9 mouse cellular contexts compared by ENCODE assay signal in genomic region chr3:3751596-3752251, GRCm38 (mm10).
DNase-seq lines count a peak whose midpoint lies in the region; ATAC-seq lines count a peak whose summit lies in the region.
"Had no signal": no experiment of that assay in that cellular context is flagged by ENCODE, and none has a peak within 500 bp of the region (broad histone marks: within the 10 kb centered on the region; RNA-seq: fewer than 3 reads in every experiment).

No protein-coding gene starts in this region.

- 14% methylated on average over 5 of the region's 5 CpGs for WGBS in neural tube, embryonic 11.5 days
- WGBS in forebrain, embryonic 13.5 days = 14% methylated on average over 5 of the region's 5 CpGs
- WGBS in midbrain, embryonic 14.5 days = 12% methylated on average over 5 of the region's 5 CpGs
- WGBS in intestine, embryonic 16.5 days = 10% methylated on average over 5 of the region's 5 CpGs

- H3K4me3 ChIP-seq in neural tube, embryonic 11.5 days (ENCODE audit: low read depth, low read length) = no peak overlapping the region
- no peak overlapping the region for H3K4me3 ChIP-seq in forebrain, embryonic 13.5 days
- H3K4me3 ChIP-seq in midbrain, embryonic 14.5 days (replicated peaks; ENCODE audit: low read depth, low read length) = no peak overlapping the region
- H3K4me3 ChIP-seq in intestine, embryonic 16.5 days (ENCODE audit: low read length) = no peak overlapping the region
- H3K4me3 ChIP-seq: heart, embryonic 15.5 days had no signal

- H3K4me1 ChIP-seq in neural tube, embryonic 11.5 days (ENCODE audit: control insufficient read depth, insufficient read depth, low read length) = no peaks in the 10 kb centered on the region
- no peaks in the 10 kb centered on the region for H3K4me1 ChIP-seq in forebrain, embryonic 13.5 days
- H3K4me1 ChIP-seq in midbrain, embryonic 14.5 days (ENCODE audit: control insufficient read depth, insufficient read depth, low read length) = no peaks in the 10 kb centered on the region
- no peaks in the 10 kb centered on the region for H3K4me1 ChIP-seq in intestine, embryonic 16.5 days (ENCODE audit: control insufficient read depth, insufficient read depth, low read length)
- H3K4me1 ChIP-seq: heart, embryonic 15.5 days had no signal

- peak; percentile 65; the same call in 1 of the 2 replicates for ATAC-seq in neural tube, embryonic 11.5 days (ENCODE audit: insufficient read depth, low FRiP score, low TSS enrichment)
- ATAC-seq in forebrain, embryonic 13.5 days = peak; percentile 81
- ATAC-seq in midbrain, embryonic 14.5 days (ENCODE audit: low FRiP score, low TSS enrichment) = no peak; the same call in 1 of the 2 replicates
- ATAC-seq in megakaryocyte, adult 5-6 weeks (ENCODE audit: poor library complexity, severe bottlenecking) = no peak
- no peak for ATAC-seq in intestine, embryonic 16.5 days

- no peaks in the 10 kb centered on the region for H3K27me3 ChIP-seq in neural tube, embryonic 11.5 days (ENCODE audit: control insufficient read depth, insufficient read depth, low read length)
- H3K27me3 ChIP-seq in forebrain, embryonic 13.5 days = no peaks in the 10 kb centered on the region
- H3K27me3 ChIP-seq in midbrain, embryonic 14.5 days (ENCODE audit: control insufficient read depth, insufficient read depth, low read length) = no peaks in the 10 kb centered on the region
- H3K27me3 ChIP-seq in intestine, embryonic 16.5 days (replicated peaks; ENCODE audit: control insufficient read depth, insufficient read depth, low read length) = no peaks in the 10 kb centered on the region
- H3K27me3 ChIP-seq: heart, embryonic 15.5 days had no signal

- no peak overlapping the region for H3K4me2 ChIP-seq in neural tube, embryonic 11.5 days (ENCODE audit: low read depth)
- H3K4me2 ChIP-seq in forebrain, embryonic 13.5 days = no peak overlapping the region
- no peak overlapping the region for H3K4me2 ChIP-seq in midbrain, embryonic 14.5 days (ENCODE audit: low read length)
- no peak overlapping the region for H3K4me2 ChIP-seq in intestine, embryonic 16.5 days (ENCODE audit: low read depth, low read length)
- H3K4me2 ChIP-seq: heart, embryonic 15.5 days had no signal

- peak; percentile 3 for DNase-seq in gastrocnemius, adult 18-20 months (ENCODE audit: low spot score)
- DNase-seq in gastrocnemius, postnatal 25 days = no peak
- no peak for DNase-seq in neural tube, embryonic 11.5 days (ENCODE audit: low spot score)
- no peak for DNase-seq in neural tube, embryonic 10.5 days (ENCODE audit: extremely low spot score, low spot score)
- DNase-seq in midbrain, embryonic 14.5 days = peak; percentile 87

- H3K9ac ChIP-seq in neural tube, embryonic 11.5 days (ENCODE audit: low read length) = no peak overlapping the region
- H3K9ac ChIP-seq in forebrain, embryonic 13.5 days = no peak overlapping the region
- H3K9ac ChIP-seq in midbrain, embryonic 14.5 days (replicated peaks; ENCODE audit: low read length) = no peak overlapping the region
- no peak overlapping the region for H3K9ac ChIP-seq in intestine, embryonic 16.5 days (ENCODE audit: low read depth, low read length)
- H3K9ac ChIP-seq: heart, embryonic 15.5 days had no signal

- H3K27ac ChIP-seq in neural tube, embryonic 11.5 days (ENCODE audit: low read depth, low read length) = no peak overlapping the region
- H3K27ac ChIP-seq in forebrain, embryonic 13.5 days = no peak overlapping the region
- H3K27ac ChIP-seq in midbrain, embryonic 14.5 days (replicated peaks; ENCODE audit: low read depth, low read length) = peak overlapping the region; percentile 41; the same call in 1 of the 2 replicates
- no peak overlapping the region for H3K27ac ChIP-seq in intestine, embryonic 16.5 days (ENCODE audit: low read length)
- H3K27ac ChIP-seq: heart, embryonic 15.5 days had no signal

- H3K9me3 ChIP-seq in neural tube, embryonic 11.5 days (ENCODE audit: control insufficient read depth, low read length) = no peaks in the 10 kb centered on the region
- H3K9me3 ChIP-seq in forebrain, embryonic 13.5 days (replicated peaks) = no peaks in the 10 kb centered on the region
- no peaks in the 10 kb centered on the region for H3K9me3 ChIP-seq in midbrain, embryonic 14.5 days (ENCODE audit: control insufficient read depth, low read length)
- no peaks in the 10 kb centered on the region for H3K9me3 ChIP-seq in intestine, embryonic 16.5 days (ENCODE audit: control insufficient read depth, low read length)
- H3K9me3 ChIP-seq: heart, embryonic 15.5 days had no signal

- no peaks in the 10 kb centered on the region for H3K36me3 ChIP-seq in neural tube, embryonic 11.5 days (ENCODE audit: control insufficient read depth, insufficient read depth, low read length)
- no peaks in the 10 kb centered on the region for H3K36me3 ChIP-seq in forebrain, embryonic 13.5 days (ENCODE audit: poor library complexity, severe bottlenecking)
- no peaks in the 10 kb centered on the region for H3K36me3 ChIP-seq in midbrain, embryonic 14.5 days (ENCODE audit: control insufficient read depth, insufficient read depth, low read length)
- H3K36me3 ChIP-seq in intestine, embryonic 16.5 days (ENCODE audit: control insufficient read depth, insufficient read depth, low read length) = no peaks in the 10 kb centered on the region
- H3K36me3 ChIP-seq: heart, embryonic 15.5 days had no signal

Comparison
In these comparisons a context has a peak if more than half of its experiments do, and no peak if none do; other contexts are left out.
1. DNase-seq: peak in gastrocnemius, adult 18-20 months (single experiment) and midbrain, embryonic 14.5 days (single experiment); none in gastrocnemius, postnatal 25 days (single experiment), neural tube, embryonic 11.5 days (single experiment) and neural tube, embryonic 10.5 days (single experiment).
2. ATAC-seq: peak in neural tube, embryonic 11.5 days (single experiment) and forebrain, embryonic 13.5 days (single experiment); none in midbrain, embryonic 14.5 days (single experiment), megakaryocyte, adult 5-6 weeks (single experiment) and intestine, embryonic 16.5 days (single experiment).